Mouse (Mus musculus) adipose tissue, adult 10 weeks (tissue): Measurements from ENCODE around the gene Atg7. TPM values are rescaled to one million over a fixed set of nuclear protein-coding genes. Genes with fewer than 3 reads are reported as not detected.

Experiments used
- polyA plus RNA-seq: library from polyadenylated mRNA; stranded (reverse); fragments of 350-450 nt; fragmentation: Illumina TruSeq; extraction: RNeasy Lipid Tissue Mini Kit (QIAGEN cat#74804); gene quantifications from one replicate; pipeline ENCODE4 v1.2.3, GENCODE M21; 2014; ENCODE audit warnings: low read depth, low replicate concordance

Atg7 gene
- polyA plus RNA-seq, result 22.4 TPM

GRCm38 (mm10) chr6:114642601-114643528, at the start of gene Atg7:
Gene Atg7, plus strand, starts transcription at chr6:114643097.

Other genes with a start within 250 kb of the Atg7 start
- gene Hrh1, start 245.2 kb upstream of the Atg7 start, polyA plus RNA-seq, result 1.2 TPM